Mouse (Mus musculus) gastrocnemius, adult 2 months (tissue): ENCODE measurements around the gene Syde2. TPM values are rescaled to one million over a fixed set of nuclear protein-coding genes. Genes with fewer than 3 reads are reported as not detected.

Experiments used
- DNase-seq: peaks from one replicate; pipeline ENCODE4 v3.0.0; 2022
- H3K27ac ChIP-seq: fragments of 200-600 bp; 2 replicates; pipeline ENCODE4 v1.8.1; 2022; ENCODE audit warnings: mild to moderate bottlenecking
- H3K4me3 ChIP-seq: fragments of 200-600 bp; 2 replicates; pipeline ENCODE4 v1.8.1; 2022; ENCODE audit warnings: mild to moderate bottlenecking, moderate library complexity
- CTCF ChIP-seq: fragments of 200-600 bp; IDR thresholded peaks from 2 replicates; pipeline ENCODE4 v1.8.1; 2022; ENCODE audit warnings: antibody characterized with exemption, mild to moderate bottlenecking, moderate library complexity
- intact Hi-C: fragments of 180-260 bp; cut with DNase I; formaldehyde crosslinking; loops from one replicate; pipeline ENCODE4 v1.15.1; 2025
- total RNA-seq, 2 experiments: library from RNA; stranded (reverse); gene quantifications; 2 replicates each; pipeline ENCODE4 v1.2.3; 2021

Gene Syde2
- total RNA-seq, 2 experiments from 2014 or later: 0.97 to 1.1 TPM

DNA sequence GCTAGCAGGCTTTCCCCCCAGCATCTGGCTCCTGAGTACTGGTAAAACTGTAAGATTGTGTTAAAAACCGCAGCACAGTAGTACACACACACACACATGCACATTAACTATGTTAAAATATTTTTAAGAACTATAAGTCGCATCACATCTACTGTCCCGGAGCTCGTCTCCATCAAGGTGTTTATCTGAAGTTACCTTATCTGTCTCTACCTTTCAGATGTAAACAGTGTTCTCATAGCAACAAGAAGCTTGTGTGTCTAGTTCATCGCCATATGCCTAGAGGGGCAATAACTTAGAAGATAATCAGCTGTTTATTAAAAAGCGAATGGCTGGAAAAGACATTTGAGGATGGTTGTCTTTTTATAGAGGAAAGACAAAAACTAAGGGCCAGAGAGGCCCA lies 37.8 kb downstream of the Syde2 start:
- no peak for TF ChIP-seq CTCF

DNA sequence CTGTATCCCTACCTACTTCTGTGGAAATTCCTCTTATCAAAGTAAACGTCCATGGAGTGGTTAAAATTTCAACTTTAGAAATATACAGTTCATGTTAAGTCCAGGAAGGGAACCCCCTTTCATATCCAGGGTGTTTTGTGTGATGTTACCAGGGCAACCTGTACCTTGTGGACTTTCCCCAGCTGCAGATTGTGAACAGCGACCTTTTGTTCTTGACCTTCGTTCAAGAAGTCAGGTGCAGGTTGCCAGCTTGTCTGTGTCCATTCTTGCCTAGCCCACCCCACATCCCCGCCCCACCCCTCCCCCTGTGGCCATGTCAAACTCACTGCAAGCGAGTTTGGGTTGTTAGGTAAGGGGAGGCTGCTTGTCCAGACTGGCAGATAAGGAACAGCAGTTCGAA lies 39.4 kb downstream of the Syde2 start:
- intact Hi-C loops: no loop called here
- no peak overlapping the region for H3K4me3 ChIP-seq
- no peak for TF ChIP-seq CTCF
- DNase-seq: no peak
- no peak overlapping the region for H3K27ac ChIP-seq

More for the DNA sequence above, 37.8 kb downstream of the Syde2 start:
- no peak for DNase-seq
- Histone ChIP-seq H3K27ac (no peak overlapping the region), H3K4me3 (no peak overlapping the region)
- intact Hi-C loops: no loop called here

DNA sequence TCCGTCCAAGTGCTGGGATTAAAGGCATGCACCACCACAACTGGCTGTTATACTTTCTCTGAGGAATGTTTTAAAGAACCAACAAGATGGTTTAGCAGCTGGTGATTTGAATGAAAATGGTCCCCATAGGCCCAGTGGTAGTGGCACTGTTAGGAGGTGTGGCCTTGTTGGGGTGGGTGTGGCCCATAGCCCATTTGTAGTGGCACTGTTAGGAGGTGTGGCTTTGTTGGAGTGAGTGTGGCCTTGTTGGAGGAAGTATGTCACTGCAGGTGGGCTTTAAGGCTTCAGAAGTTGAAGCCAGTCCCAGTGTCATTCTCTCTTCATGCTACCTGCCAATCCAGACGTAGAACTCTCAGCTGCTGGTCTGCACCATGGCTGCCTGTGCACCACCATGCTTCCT lies 40.7 kb downstream of the Syde2 start:
- TF ChIP-seq CTCF: no peak

DNA sequence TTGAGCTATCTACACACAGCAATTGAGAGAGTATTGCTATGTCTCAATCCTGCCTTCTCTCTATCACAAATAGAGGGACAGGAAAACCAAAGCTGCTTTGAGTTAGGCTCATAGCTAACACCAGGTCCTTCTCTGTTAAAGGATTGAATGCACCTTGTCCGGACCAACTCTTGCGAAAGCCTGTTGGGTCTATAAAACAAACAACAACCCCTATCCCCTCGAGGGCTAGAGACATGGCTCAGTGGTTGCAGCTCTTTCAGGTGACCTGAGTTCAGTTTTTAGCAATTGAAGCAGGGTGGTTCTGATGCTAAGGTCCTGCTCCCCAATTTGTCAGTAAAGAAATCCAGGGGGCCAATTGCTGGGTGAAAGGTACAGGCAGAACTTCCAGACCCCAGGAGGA lies 41.6 kb downstream of the Syde2 start:
- Histone ChIP-seq H3K4me3 (no peak overlapping the region), H3K27ac (no peak overlapping the region)
- intact Hi-C loops: no loop called here
- TF ChIP-seq CTCF: no peak
- DNase-seq: no peak

More for the DNA sequence above, 40.7 kb downstream of the Syde2 start:
- intact Hi-C loops: no loop called here
- Histone ChIP-seq H3K4me3 (no peak overlapping the region), H3K27ac (no peak overlapping the region)
- no peak for DNase-seq

DNA sequence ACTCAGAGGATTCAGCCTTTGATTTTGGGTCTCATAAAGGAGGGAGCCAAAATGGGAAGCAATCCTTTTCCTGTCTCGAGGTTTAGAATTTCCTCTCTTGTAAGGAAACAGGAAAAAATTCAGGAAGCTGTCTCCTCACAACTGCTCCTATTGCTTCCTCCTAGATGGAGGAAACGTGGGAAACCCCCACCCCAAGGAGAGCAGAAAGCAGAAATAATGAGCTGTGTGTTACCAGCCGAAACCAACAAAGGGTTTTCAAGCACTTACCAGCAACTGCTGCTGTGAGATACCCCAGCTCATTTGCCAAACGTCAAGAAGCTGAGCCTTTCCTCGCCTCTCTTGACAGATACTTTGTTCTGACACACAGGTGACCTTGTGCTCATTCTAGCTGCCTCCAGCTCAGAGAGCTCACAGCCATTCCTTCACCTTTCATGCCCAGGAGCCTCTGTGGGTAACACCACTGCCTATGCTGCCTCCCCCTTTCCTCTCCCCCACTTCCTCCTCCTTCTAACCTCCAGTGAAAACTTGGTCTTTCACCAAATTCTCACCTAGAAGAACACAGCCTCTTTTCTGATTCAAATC lies 42.7 kb downstream of the Syde2 start:
- no peak for DNase-seq
- Histone ChIP-seq H3K4me3 (no peak overlapping the region), H3K27ac (no peak overlapping the region)
- TF ChIP-seq CTCF: no peak
- intact Hi-C loops: no loop called here

DNA sequence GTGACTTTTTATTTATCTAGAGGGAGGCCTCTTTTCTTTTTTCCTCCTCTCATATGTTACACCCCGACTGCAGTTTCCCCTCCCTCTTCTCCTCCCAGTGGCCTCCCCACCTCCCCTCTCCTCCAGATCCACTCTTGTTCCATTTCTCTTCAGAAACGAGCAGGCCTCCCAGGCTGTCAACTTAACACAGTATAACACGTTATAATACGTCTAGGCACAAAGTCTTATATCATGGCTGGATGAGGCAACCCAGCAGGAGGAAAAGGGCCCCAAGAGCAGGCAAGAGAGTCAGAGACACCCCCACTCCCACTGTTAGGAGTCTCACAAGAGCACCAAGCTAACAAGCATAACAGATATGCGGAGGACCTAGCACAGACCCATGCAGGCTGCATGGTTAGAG lies 45.3 kb downstream of the Syde2 start:
- intact Hi-C loops: no loop called here
- Histone ChIP-seq H3K4me3 (no peak overlapping the region), H3K27ac (no peak overlapping the region)
- no peak for TF ChIP-seq CTCF
- no peak for DNase-seq

DNA sequence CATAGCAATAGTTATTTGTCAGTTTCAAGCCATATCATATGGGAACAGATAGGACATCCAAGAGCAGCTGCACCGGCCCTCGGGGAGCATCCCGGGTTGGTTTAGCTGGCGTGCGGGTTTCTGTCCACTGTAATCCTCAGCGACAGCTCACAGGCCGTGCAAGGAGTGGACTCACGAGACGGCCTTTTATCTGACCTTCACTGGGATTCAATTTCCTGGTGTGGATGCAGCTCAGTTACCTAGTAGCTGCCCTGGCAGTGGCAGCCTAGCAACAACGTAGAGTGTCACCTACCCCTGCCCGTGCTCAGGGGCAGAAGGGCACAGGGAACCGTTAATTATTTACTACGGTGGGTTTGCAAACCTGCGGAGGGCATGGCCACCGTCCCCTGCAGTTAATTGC lies 50.2 kb downstream of the Syde2 start:
- intact Hi-C loops: no loop called here
- no peak overlapping the region for H3K27ac ChIP-seq
- no peak overlapping the region for H3K4me3 ChIP-seq
- TF ChIP-seq CTCF: no peak
- no peak for DNase-seq

DNA sequence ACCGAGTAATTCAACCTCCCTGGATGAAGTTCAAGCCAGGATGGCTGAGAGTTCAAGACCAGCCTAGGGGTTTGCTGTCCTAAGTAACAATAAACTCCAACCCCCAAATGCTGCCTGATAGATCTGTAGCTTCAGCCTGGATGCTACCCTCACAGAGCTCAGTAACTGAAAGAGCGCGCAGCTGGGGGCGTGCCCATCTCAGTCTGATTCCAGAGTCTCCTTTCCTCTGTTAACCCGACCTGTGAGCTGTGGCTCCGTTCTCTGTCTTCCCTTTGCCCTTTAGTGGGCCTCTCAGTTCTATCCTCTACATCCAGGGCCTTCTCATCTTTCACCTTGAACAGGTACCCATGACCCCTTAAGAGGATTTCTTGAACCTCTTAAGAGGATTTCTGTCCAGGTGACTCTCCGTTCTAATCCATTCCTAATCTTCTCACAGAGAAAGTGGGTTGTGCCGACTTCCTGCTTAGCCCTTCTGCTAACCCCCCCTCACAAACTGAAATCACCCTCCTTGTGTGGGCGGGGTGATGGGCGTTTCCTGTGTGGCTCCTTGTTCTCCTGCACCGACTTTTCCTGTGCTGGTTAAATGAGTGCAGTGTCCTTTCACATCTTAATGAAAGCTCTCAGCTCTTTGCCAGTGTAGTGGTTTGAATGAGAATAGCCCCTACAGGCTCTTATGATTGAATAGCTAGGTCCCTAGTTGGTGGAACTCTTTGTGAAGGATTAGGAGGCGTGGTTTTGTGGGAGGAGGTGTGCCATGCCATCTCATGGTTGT lies 51.6 kb downstream of the Syde2 start:
- DNase-seq: no peak
- H3K27ac ChIP-seq: no peak overlapping the region
- intact Hi-C loops: no loop called here
- H3K4me3 ChIP-seq: no peak overlapping the region
- no peak for TF ChIP-seq CTCF

DNA sequence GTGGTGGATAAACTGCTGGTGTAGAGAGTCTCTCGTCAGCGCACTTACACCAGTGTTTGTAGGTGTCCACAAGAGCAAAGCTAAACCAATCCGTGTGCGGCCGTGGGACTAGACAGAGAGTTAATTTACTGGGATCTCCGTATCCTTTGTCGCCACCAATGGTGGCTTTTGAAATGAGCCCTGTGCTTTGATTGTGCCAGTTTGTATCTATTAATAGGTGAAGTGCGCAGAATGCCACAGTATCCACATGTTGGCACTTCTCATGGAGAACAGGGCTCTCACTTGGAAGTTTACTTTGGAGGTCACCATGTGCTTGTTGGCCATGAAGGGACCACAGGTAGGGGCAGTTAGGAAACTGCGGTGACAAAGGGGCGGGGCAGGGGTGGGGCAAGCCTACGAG lies 53.7 kb downstream of the Syde2 start:
- no peak for DNase-seq
- no peak overlapping the region for H3K27ac ChIP-seq
- H3K4me3 ChIP-seq: no peak overlapping the region
- no peak for TF ChIP-seq CTCF
- intact Hi-C loops: no loop called here

DNA sequence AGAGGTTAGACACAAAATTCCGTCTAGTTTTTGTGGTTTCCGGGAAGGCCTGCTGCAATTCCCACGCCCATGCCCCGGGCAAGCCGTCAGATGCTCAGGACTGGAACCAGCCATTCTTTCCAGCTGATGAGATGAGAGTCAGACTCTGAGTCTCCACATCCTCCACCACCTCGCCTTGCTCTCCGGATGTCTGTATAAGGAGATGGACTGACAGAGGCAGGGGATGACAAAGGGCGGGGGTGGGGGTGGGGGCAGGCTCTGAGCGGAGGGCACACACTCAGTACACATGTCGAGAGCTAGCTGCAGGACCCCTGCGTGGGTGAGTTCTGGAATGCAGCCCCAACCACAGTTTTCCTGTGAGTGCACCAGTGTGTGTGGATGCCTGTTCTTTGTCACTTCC lies 57.3 kb downstream of the Syde2 start:
- intact Hi-C loops: no loop called here
- no peak for TF ChIP-seq CTCF
- no peak overlapping the region for H3K27ac ChIP-seq
- no peak overlapping the region for H3K4me3 ChIP-seq
- peak; percentile 32 for DNase-seq

DNA sequence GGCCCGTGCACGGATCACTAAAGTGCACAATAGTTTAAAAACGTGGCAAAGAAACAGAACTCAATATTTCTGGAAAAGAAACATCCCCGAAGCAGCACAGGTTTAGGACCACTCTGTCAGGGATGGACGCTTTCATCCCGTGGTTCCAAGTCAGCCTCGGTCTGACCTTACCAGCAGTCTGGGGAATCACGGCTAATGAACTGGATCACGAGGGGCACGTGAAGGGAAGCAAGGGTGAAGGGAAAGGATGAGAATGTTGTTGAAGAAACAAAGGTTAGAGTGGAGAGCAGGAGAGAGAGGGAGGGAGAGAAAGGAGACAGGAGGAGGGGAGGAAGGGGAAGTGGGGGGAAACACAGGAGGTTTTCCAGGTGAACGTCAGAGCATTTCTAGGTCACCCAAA lies 58.4 kb downstream of the Syde2 start:
- H3K4me3 ChIP-seq: no peak overlapping the region
- no peak overlapping the region for H3K27ac ChIP-seq
- DNase-seq: no peak
- intact Hi-C loops: no loop called here
- no peak for TF ChIP-seq CTCF

DNA sequence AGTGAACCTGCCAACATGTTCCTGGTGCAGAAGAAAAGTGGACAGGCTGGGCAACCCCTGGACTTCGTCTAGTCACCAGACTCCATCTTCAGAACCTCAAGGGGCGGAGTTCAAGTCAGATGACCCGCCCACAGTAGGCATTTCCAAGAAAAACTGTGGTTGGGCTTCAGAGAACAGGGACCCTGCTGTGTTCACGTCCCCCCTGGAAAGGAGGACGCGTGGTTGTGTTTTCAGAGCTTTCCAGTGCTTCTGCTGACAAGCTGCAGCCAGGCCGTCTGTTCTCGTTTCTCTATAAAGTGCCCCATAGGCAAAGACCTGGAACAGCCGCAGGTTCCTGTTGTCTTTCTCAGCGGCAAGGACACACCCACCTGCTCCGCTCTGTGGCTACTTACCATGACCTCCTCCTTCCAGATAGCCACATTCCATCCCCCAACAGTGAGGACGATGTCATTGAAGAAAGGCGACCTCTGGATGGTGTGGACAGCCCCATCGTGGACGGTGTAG lies 60.1 kb downstream of the Syde2 start:
- intact Hi-C loops: no loop called here
- Histone ChIP-seq H3K4me3 (0 out of 2 replicates have a peak overlapping the region, but pooled peaks have one; percentile 19), H3K27ac (no peak overlapping the region)
- TF ChIP-seq CTCF: no peak
- DNase-seq: peak; percentile 26

DNA sequence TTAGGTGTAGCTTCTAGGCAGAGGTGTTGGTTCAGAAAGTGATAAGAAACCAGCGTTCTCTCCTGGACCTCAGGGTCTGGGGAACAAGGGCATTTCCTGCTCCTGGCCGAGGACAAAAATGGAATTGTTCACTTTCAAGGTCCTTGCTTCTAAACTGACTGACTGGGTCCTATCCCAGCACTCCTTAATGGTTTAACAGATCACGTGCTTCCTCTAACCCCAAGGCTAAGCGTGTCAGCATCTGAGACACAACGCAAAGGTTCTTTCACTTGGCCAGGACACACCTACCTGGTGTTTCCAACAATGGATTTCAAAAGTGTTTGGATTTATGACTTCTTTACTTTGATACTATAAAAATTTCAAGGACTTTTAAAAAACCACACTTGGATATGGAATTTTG lies 62.3 kb downstream of the Syde2 start:
- H3K27ac ChIP-seq: no peak overlapping the region
- no peak overlapping the region for H3K4me3 ChIP-seq
- no peak for DNase-seq
- no peak for TF ChIP-seq CTCF
- intact Hi-C loops: no loop called here
